Mouse (Mus musculus) MEL-GATA-1-ER (cell line): ENCODE measurements around the gene Ptprg.
"Not testable (repeated sequence)": the region's sequence is repeated elsewhere in the genome, so short reads cannot be mapped to it uniquely, and the experiment has no call there.

Experiments used
- DNase-seq: peaks from one replicate; pipeline ENCODE4 v3.0.0-alpha.2; 2012; ENCODE audit warnings: low read depth; ENCODE audit errors: extremely low read depth

The Ptprg gene

GRCm38 (mm10) chr14:12036530-12037283 is 483.4 kb downstream of the Ptprg start:
- no peak for DNase-seq

GRCm38 (mm10) chr14:12039743-12040142 is 486.4 kb downstream of the Ptprg start:
- DNase-seq = no peak

- no peak for DNase-seq
Observed at GRCm38 (mm10) chr14:12041566-12041965, 488.2 kb downstream of the Ptprg start.

GRCm38 (mm10) chr14:12046226-12046882 is 493.0 kb downstream of the Ptprg start:
- DNase-seq = no peak

GRCm38 (mm10) chr14:12047637-12048036 is 494.3 kb downstream of the Ptprg start:
- no peak for DNase-seq

GRCm38 (mm10) chr14:12056912-12057524 is 503.7 kb downstream of the Ptprg start:
- no peak for DNase-seq

- DNase-seq = no peak
Observed at GRCm38 (mm10) chr14:12057856-12058255, 504.5 kb downstream of the Ptprg start.

GRCm38 (mm10) chr14:12059149-12059548 is 505.8 kb downstream of the Ptprg start:
- DNase-seq = no peak

- not testable (repeated sequence) for DNase-seq
Observed at GRCm38 (mm10) chr14:12061313-12061712, 508.0 kb downstream of the Ptprg start.

- no peak for DNase-seq
Observed at GRCm38 (mm10) chr14:12062628-12063360, 509.5 kb downstream of the Ptprg start.

GRCm38 (mm10) chr14:12065001-12065400 is 511.7 kb downstream of the Ptprg start:
- DNase-seq = no peak

GRCm38 (mm10) chr14:12065736-12066135 is 512.4 kb downstream of the Ptprg start:
- no peak for DNase-seq

GRCm38 (mm10) chr14:12069707-12070106 is 516.4 kb downstream of the Ptprg start:
- no peak for DNase-seq

- DNase-seq = no peak
Observed at GRCm38 (mm10) chr14:12070361-12070760, 517.0 kb downstream of the Ptprg start.

- DNase-seq = no peak
Observed at GRCm38 (mm10) chr14:12070856-12071465, 517.6 kb downstream of the Ptprg start.

GRCm38 (mm10) chr14:12072026-12072861 is 518.9 kb downstream of the Ptprg start:
- DNase-seq = no peak

- no peak for DNase-seq
Observed at GRCm38 (mm10) chr14:12073408-12074107, 520.2 kb downstream of the Ptprg start.

- no peak for DNase-seq
Observed at GRCm38 (mm10) chr14:12077193-12077592, 523.9 kb downstream of the Ptprg start.

GRCm38 (mm10) chr14:12079250-12079649 is 525.9 kb downstream of the Ptprg start:
- no peak for DNase-seq
